Mouse (Mus musculus) ES-Bruce4 (cell line): ENCODE results near the gene Ntn5.

Experiments
- CTCF ChIP-seq: IDR thresholded peaks from one replicate; pipeline ENCODE4 v1.8.1; 2011; ENCODE audit warnings: low read depth, low read length
- POLR2A ChIP-seq: IDR thresholded peaks from one replicate; pipeline ENCODE4 v1.8.1; 2011; ENCODE audit warnings: low read length; ENCODE audit not compliant: insufficient read depth

DNA sequence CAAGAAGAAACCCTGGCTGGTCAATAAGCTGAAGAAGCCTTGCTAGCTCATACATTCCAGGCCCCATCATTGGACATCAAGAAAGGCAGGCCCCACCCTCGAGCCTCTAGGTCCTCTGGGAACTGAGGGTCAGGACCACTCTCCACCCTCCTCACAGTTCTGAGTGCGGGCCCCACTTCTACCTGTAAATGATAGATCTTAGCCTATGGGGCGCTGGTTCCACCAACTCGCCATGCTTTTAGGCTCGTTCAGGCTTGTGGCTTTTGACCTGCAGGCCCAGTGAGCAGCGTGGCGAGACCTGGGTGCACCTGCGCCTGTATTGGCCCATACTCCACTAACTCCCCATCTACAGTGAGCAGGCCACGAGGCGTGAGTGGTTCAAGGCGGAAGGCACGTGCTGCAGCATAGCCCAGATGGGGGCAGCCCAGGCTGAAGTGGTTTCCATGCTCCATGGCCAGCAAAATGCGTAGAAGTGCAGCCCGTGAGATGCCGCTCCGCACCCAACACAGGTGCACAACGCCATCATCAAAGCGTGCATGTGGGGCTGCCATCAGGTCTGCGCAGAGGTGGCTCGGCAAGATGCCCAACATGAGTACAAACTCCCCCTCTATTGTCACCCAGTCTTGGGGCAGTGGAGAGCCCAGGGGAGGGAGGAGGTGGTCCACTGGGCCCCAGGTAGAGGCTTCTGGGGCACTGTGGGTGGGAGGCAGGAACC is 26.8 kb downstream of the Ntn5 start:
- TF ChIP-seq CTCF (no peak), POLR2A (no peak)
